Mouse (Mus musculus): ENCODE measurements around the gene Helz2.

Helz2 gene

GRCm38 (mm10) chr2:181238091-181238610, 3.7 kb downstream of the Helz2 start:
- DNase-seq (ENCODE audit: low read depth) = no peak

- no peak for DNase-seq (ENCODE audit: low read depth)
These were observed 4.4 kb downstream of the Helz2 start for GRCm38 (mm10) chr2:181237251-181238014.

GRCm38 (mm10) chr2:181235681-181236566, 5.9 kb downstream of the Helz2 start:
- no peak for DNase-seq (ENCODE audit: low read depth)

GRCm38 (mm10) chr2:181234680-181235079, 7.1 kb downstream of the Helz2 start:
- no peak for DNase-seq (ENCODE audit: low read depth)

- no peak for DNase-seq (ENCODE audit: low read depth)
These were observed 8.4 kb downstream of the Helz2 start for GRCm38 (mm10) chr2:181233443-181233842.

- DNase-seq (ENCODE audit: low read depth) = no peak
These were observed 10.7 kb downstream of the Helz2 start for GRCm38 (mm10) chr2:181231171-181231570.

GRCm38 (mm10) chr2:181228335-181228734, 13.5 kb downstream of the Helz2 start:
- no peak for DNase-seq (ENCODE audit: low read depth)

GRCm38 (mm10) chr2:181227122-181227521, 14.7 kb downstream of the Helz2 start:
- no peak for DNase-seq (ENCODE audit: low read depth)

- DNase-seq (ENCODE audit: low read depth) = no peak
These were observed 16.8 kb downstream of the Helz2 start for GRCm38 (mm10) chr2:181224994-181225393.

GRCm38 (mm10) chr2:181220361-181220760, 21.5 kb downstream of the Helz2 start:
- no peak for DNase-seq (ENCODE audit: low read depth)

- peak; percentile 40 for DNase-seq (ENCODE audit: low read depth)
These were observed 22.1 kb downstream of the Helz2 start, which contains the start of gene Fndc11 for GRCm38 (mm10) chr2:181219538-181220216. TSS of gene Fndc11 (plus strand) at chr2:181220013.

- DNase-seq (ENCODE audit: low read depth) = no peak
These were observed 22.8 kb downstream of the Helz2 start for GRCm38 (mm10) chr2:181218881-181219485.

GRCm38 (mm10) chr2:181216037-181216436, 25.8 kb downstream of the Helz2 start:
- no peak for DNase-seq (ENCODE audit: low read depth)

- DNase-seq (ENCODE audit: low read depth) = no peak
These were observed 28.8 kb downstream of the Helz2 start, which contains the start of gene Srms for GRCm38 (mm10) chr2:181213021-181213445. TSS of gene Srms (minus strand) at chr2:181213185.

GRCm38 (mm10) chr2:181212389-181213020, 29.3 kb downstream of the Helz2 start:
- no peak for DNase-seq (ENCODE audit: low read depth)

- no peak for DNase-seq (ENCODE audit: low read depth)
These were observed 35.7 kb downstream of the Helz2 start for GRCm38 (mm10) chr2:181206118-181206517.

- no peak for DNase-seq (ENCODE audit: low read depth)
These were observed 36.1 kb downstream of the Helz2 start for GRCm38 (mm10) chr2:181205678-181206077.

GRCm38 (mm10) chr2:181202886-181203285, 38.9 kb downstream of the Helz2 start:
- no peak for DNase-seq (ENCODE audit: low read depth)

- DNase-seq (ENCODE audit: low read depth) = no peak
These were observed 39.4 kb downstream of the Helz2 start, which contains the start of gene Ptk6 for GRCm38 (mm10) chr2:181202422-181202821. TSS of gene Ptk6 (minus strand) at chr2:181202789.

- DNase-seq (ENCODE audit: low read depth) = no peak
These were observed 40.2 kb downstream of the Helz2 start for GRCm38 (mm10) chr2:181201606-181202005.
